Mouse (Mus musculus): ENCODE results near the gene Pkp4.

The Pkp4 gene

DNA sequence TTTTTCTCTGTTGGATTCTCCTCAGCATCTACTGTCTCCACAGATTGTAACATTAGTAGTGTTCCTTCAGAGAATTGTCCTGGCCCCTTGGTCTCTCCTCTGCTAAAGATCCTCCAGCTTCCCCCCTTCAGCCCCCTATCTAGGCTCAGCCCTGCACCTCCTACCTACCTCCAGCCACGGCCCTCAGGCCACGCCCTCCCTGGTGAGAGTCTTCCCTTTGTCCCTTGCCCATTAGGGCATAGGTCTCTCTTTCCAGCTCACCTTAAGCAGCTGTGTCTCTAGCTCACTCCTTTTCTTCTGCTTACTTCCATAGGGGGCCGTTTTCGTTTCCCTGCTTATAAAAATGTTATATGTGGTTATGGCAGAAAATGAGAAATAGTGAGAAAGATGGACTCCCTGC lies 22.9 kb downstream of the Pkp4 start:
- ATAC-seq (ENCODE audit: insufficient number of reproducible peaks, low FRiP score, low TSS enrichment): no peak

DNA sequence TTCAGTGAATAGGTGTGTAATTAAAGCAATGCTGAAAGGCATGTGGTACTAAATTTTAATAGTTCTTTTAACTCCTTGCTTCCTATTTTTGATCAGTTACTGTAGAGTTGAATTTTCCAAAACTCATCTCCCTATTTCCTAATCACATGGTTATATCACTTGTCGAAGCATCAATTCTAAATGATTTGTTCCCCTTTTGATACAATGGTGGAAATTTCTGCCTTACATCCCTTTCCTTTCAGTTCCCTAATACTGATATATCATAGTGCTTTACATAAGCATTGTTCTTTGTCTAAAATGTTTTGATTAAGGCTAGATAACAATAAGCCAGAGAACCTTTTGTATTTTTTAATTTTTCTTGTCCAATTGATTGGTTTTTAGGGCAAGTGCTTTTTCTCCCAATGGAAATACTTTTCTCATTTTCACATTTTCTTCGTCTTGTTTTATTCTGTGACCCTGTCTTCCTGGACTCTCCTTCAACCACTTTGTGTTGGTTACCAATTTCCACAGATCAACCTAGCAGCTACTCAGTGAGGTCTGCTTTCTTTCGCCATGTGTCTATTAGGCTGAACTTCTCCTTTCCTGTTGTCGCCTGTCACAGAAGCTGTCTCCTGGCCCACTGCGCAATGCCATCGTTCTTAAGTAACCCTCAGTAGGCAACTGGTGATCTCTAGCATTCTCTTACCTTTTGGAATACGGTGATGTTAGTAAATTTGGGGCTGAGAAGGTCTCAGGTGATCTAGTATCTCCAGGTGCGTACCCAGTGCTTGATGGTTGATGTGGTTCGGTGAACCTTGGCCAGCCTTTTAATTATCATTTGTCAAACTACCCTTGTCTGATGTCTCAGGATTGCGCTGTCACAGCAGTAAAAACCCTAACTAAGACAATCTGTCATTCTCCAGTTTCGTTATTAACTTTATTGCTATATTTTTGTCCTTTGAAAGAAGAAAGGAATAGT lies 23.7 kb downstream of the Pkp4 start:
- ATAC-seq (ENCODE audit: insufficient number of reproducible peaks, low FRiP score, low TSS enrichment): no peak

DNA sequence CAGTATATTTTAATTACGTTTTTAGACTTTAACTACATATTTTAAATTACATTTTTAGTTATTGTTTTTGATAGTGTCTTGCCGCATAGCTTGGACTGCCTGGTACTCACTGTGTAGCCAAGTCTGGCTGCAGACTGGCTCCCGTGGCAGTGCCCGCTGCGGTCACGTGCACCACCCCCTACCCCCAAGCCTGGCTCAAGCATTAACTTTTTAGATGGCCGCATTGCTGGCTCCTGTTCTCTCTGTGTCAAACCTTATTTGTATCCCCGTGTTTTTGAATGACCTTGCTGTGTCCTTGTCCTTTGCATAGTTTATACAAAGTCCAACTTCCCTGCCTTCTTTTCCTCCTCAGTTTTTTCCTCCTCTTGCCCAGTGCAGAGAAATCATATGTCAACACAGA lies 25.5 kb downstream of the Pkp4 start:
- ATAC-seq (ENCODE audit: insufficient number of reproducible peaks, low FRiP score, low TSS enrichment): no peak

DNA sequence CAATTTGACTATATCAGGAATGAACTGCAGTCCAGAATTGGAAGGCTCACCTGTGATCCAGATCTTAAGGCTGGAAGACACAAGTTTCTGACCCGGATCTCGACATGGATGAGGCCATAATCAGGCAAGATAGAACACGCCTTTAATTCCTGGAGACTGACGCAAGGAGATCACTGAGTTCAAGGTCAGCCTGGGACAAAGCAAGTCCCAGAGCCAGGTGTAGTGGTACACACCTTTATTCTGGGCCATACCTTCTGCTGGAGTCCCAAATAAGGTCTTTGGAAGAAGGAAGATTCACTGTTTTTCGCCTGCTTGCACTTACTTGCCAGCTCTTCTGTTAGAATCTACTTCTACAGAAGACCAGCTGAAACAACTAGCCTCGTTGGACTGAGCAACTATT lies 26.3 kb downstream of the Pkp4 start:
- ATAC-seq (ENCODE audit: insufficient number of reproducible peaks, low FRiP score, low TSS enrichment): no peak

DNA sequence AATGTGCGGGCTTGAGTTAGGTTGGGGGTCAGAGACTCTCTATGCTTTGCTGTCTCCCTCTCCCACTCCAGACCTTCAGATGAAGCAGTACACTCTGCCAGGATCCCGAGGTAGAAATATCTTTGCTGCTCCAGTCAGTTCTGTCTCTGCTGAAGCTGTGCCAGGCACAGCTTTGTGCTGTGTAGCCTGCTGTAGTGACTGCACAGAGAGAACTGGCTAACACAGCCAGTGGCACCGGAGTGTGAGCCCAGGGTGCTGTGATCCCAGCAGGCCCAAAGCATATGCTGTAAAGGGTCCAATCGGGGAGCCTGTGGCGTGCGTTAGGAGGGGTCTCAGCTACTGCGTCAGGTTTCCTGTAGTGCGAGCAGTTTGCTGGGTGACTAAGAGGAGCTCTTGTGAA lies 27.7 kb downstream of the Pkp4 start:
- ATAC-seq (ENCODE audit: insufficient number of reproducible peaks, low FRiP score, low TSS enrichment): peak; percentile 59

DNA sequence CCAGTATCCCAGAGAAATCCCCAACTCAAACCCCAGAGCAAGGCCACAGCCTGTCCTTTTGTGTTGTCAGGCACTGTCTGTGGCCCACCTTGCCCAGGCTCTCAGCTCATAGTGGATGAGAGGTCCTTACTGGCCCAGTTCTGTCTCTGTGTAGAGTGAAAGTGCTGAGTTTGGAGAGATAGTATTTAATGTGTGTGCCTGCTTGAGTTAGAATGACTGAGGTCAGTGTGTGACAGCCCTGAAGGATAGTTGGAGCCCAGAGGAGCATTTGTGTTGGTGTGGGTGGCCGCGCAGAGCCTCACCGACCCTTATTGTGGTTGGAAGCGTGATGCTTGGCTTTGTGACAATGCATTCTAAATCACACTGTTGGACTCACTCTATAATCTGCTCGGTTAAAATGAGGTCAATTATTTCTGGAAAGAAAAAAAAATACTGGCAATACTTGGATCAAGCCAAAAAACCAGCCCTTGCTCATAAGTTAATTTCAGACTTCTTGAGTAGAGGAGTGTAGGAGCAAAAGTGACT lies 29.1 kb downstream of the Pkp4 start:
- ATAC-seq (ENCODE audit: insufficient number of reproducible peaks, low FRiP score, low TSS enrichment): peak; percentile 43; the same call in 1 of the 2 replicates

DNA sequence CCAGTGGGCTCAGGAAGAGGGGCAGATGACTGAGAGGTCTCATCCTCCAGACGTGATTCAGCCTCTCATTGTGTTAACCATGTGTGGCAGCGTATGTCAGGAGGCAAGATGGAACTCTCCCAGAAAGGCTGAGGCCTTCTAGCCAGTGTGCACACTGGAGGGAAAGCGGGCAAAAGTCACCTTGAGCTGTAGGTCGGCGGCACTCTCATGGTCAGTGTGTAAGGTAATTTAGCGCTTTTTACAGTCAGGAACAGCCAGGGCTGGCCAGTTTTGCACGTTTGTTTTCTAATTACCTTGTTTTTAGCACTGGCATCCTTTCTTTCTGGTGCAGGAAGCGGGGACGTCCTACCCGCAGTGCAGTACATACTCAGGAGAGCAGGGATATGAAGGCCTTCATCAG lies 29.5 kb downstream of the Pkp4 start:
- no peak for ATAC-seq (ENCODE audit: insufficient number of reproducible peaks, low FRiP score, low TSS enrichment)

DNA sequence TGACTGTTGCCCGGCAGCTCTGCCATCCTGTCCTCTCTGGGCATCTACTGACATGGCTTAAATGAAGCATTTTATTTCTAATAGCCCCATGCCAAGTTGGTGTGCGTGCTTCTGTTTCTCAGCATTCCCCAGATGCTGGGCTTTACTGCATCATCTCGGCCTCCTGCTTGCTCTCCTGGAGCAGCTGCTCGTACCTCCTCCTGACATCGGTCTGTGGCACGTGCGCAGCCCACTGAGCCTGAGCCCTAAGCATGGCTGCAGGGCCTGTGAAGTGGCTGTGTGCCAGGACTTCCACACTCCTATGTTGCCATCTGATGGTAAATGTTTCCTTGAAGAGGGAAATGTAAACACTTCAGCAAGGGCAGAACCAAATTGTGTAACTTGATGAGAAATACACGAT lies 30.8 kb downstream of the Pkp4 start:
- ATAC-seq (ENCODE audit: insufficient number of reproducible peaks, low FRiP score, low TSS enrichment): no peak

DNA sequence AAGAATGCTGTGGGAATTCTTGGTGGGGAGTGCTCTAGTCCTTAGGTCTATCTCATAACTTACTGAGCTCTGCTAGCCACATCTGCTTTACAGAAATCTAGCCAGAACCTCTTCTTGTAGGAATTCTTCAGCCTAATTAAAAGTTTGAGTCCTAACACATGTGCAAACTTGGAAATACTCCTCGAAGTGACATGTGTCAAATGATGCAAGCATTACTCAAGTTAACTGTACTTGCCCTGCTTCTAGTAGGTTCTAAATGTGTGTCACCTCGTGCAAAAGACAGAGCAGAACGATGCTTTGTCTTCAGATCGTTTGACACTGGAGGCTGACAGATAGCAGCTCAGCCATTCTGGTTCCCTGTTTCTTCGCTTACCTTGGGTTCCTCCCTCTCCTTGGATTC lies 32.5 kb downstream of the Pkp4 start:
- no peak for ATAC-seq (ENCODE audit: insufficient number of reproducible peaks, low FRiP score, low TSS enrichment)

DNA sequence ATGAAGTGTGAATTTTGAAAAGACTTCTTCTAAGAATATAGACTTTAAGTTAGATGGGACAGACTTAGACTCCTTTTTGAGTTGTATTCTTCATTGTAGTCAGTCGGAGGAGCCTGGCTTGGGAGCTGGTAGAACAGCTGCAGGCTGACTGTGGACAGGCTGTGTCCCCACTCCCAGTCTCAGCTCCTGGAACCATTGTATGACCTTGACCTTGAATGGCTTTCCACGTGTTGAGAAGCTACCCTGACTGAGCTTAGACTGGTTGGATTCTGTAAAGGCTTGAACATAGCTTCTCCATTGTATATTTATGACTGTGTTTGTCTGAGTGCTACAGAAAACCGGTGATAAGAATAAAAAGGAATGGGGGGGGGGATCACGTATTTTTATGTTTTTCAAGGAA lies 36.5 kb downstream of the Pkp4 start:
- ATAC-seq (ENCODE audit: insufficient number of reproducible peaks, low FRiP score, low TSS enrichment): no peak

DNA sequence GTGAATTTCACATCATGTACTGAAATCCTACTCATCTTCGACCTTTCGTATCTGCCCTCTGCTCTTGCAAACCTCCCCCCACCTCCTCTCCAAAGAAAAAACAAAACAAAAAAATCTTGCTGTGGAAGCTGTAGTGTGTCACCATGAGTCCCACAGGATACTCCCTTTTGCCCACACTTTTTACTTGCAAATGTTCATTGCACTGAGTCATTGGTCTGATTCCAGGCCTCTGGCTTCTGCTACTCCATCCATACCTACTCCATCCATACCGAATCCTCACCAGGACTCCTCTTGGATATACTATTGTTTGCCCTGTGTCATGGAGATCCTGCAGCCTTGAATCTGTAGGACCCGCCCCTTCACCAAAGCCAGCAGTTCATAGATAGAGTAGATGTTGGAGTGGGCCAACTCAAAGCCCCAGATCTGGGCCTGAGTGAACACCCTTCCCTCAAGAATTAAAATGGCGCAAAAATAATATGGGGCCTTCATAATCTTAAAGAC lies 38.9 kb downstream of the Pkp4 start:
- ATAC-seq (ENCODE audit: insufficient number of reproducible peaks, low FRiP score, low TSS enrichment): no peak

DNA sequence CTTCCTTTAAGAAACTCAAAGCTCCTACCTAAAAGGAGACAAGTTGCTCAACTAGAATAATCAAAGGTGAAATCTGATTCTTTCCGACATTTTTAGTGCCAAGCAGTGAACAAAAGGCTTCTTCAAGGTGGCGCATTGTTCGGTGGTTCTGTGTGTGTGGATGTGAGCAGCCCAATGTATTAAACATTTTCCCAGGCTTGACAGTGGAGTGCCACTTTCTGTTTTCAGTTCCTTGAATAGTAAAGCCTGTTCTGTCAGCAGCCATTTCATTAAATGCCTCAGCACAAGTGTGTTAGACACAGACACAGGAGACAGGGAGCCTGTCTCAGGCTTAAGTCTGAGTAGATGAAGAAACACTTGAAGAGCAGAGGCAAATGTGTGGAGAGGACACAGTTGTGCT lies 39.9 kb downstream of the Pkp4 start:
- no peak for ATAC-seq (ENCODE audit: insufficient number of reproducible peaks, low FRiP score, low TSS enrichment)

DNA sequence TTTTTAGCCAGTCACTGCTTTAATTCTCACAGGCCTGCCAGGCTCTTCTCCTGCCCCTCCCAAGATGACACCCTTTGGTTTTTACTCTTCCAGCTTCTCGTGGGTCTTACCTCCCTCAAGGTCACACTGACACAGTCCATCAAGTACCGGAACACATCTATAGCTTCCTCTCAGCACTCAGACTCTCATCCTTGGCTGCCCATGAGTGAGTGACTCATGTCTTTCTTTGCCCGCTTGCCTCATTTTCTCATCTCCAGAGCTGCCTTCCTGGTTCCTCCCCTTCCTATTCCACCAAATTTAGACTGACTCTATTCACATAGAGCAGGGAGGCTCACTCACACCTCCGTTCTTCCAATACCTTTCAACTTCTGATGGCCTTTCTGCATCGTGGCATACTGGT lies 42.3 kb downstream of the Pkp4 start:
- ATAC-seq (ENCODE audit: insufficient number of reproducible peaks, low FRiP score, low TSS enrichment): 0 out of 2 replicates have a peak, but pooled peaks have one; percentile 28

DNA sequence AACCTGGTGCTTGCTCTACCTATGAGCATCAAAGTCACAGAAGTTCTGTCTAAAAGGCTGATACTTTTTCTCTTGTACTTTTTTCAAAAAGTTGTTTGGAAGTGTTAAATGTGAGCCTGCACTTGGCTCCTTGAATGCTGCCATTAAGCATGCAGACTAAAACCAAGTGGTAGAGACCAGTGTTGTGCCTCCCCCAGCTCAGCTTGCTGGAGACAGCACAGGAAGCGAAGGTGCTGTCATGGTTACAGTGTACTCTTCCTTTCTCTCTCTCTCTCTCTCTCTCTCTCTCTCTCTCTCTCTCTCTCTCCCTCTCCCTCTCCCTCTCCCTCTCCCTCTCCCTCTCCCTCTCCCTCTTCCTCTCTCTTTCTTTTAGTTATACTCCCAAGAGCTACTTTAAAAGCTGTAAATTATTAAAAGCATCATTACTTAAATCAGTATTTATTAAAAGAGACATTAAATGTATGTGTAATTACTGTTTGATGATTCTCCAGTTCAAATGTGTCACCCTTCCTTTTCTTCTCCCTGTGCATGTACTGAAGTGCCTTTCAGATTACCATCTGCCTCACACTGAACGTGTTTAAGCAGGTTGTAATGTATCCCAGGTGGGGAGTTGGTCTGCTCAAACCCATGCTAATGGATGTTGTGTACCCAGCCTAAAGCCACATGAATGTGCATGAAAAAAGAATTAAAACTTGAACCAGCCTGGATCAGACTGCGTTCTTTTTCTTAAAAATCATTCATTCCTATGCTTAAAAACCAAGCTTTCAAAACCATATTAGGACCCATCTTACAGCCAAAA lies 43.2 kb downstream of the Pkp4 start:
- ATAC-seq (ENCODE audit: insufficient number of reproducible peaks, low FRiP score, low TSS enrichment): no peak

DNA sequence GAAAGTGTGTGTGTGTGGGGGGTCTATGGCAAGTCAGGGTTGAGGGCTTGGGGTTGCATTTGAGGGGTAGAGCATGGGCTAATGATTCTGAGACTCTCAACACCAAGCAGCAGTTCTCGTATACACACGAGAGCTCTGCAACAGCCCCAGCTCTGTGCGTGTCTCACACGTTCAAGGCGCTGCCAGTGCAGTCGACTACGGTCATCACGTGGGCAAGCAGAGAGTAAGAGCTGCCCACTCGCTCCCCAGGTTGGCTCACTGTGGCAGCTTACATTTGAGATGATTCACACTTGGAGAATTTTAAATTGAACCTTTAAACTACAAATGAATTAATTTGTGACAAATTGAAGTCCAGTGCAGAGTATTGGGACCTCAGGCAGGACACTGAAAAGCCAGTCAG lies 44.4 kb downstream of the Pkp4 start:
- no peak for ATAC-seq (ENCODE audit: insufficient number of reproducible peaks, low FRiP score, low TSS enrichment)

DNA sequence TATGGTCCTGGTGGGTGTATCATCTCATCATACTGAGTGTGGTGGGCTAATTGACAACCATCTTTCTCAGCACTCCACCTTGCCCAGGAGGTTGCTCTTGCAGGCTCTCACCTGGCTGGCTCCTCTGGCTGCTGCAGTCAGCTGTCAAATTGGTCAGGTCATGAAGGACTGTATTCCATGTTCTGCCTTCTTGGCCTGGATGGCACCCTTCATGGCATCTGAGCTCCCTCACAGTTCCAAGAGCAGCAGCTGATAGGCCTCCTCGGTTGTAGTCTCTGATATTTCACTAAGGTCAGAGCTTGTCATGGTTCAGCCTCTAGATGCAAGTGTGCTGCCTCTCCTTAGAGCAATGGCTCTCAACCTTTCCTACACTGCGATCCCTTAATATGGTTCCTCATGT lies 45.5 kb downstream of the Pkp4 start:
- ATAC-seq (ENCODE audit: insufficient number of reproducible peaks, low FRiP score, low TSS enrichment): no peak

DNA sequence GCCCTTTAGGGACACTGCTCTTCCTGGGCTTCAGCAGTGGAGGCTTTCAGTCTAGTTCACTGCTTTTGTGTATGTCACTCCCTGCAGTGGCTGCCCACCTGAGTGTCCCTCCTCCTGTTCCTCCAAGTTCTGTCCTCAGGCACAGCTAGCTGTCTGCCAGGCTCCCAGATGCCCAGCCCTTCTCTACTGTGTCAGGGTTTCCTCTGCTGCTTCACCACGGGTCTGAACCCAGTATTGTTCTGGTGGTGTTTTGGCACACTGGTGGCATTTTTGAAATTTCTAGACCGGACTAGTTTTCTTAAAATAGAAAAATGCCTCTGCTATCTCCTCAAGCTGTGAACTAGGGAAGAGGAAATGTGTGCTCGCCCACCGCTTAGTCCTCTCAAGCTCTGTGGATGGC lies 46.6 kb downstream of the Pkp4 start:
- ATAC-seq (ENCODE audit: insufficient number of reproducible peaks, low FRiP score, low TSS enrichment): peak; percentile 26; the same call in 1 of the 2 replicates

DNA sequence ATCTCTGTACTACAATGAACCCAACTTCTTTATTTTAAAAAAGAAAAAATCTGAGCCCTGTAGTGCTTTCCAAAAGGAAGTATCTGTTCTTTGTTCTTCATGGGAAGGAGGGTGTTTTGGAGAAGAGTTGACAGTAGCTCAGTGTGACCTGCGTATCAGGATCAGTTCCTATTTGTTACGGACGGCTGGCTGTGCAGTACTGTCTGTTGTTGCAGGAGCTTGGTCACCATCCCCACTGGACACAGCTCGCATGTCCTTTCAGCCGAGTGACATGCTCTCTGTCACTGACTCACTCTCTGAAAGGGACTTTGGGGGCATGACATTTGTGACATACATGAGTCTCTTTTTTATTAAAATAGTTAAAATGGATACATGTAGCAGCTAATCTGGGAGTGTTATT lies 47.1 kb downstream of the Pkp4 start:
- ATAC-seq (ENCODE audit: insufficient number of reproducible peaks, low FRiP score, low TSS enrichment): peak; percentile 41; the same call in 1 of the 2 replicates

DNA sequence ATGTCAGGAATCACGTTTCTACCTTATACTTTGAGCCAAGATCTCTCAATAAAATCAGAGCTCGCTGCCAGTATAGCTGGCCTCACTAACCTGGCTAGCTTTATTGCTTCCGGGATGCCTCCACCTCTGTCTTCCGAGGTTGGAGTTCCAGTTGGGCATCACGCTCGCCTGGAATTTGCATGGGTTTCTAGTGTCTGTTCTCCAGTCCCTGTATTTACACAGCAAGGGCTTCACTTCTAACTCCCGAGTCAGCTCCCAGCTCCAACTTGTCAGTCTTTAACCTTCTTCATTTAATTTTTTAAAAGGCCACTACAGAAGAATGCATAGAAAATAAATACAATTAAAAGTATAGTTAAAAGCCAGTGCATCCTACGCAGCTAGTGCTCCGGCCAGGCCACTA lies 47.6 kb downstream of the Pkp4 start:
- no peak for ATAC-seq (ENCODE audit: insufficient number of reproducible peaks, low FRiP score, low TSS enrichment)

DNA sequence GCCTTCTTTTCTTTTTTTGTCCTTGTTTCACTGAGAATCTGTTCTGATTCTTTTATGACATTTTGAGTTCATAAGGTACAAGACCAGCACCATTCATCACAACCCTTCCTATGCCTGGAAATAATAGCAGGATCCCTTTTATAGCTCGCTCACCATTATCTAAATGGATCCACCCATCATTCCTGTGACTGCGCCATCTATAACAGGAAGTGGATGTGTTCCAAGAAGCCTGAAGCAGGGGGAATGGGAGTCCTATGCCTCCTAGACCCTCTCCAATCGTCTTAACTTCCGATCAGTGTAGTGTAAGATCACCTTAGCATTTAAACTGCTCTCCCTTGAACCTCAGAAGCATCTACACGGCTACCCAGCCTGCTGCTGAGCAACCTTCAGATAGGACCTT lies 50.4 kb downstream of the Pkp4 start:
- ATAC-seq (ENCODE audit: insufficient number of reproducible peaks, low FRiP score, low TSS enrichment): no peak

DNA sequence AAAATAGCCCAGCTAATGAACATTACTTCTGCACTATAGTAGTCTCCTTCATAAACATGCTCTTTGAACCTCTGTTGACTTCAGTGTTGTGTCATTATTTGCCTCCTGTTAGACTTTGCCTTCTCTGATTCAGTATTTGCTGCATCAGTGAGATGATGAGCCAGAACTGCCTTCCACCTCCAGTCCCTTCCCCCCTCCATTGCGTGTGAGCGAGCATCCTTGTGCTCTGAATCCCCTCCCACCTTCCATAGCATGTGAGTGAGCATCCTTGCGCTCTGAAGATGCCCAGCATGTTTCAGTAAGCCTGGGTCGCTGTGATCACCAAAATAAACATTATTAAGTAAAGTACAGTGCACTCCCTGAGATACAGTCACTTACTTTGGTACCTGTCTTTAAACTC lies 51.8 kb downstream of the Pkp4 start:
- peak; percentile 43 for ATAC-seq (ENCODE audit: insufficient number of reproducible peaks, low FRiP score, low TSS enrichment)
